Mouse (Mus musculus) gastrocnemius, postnatal 25 days (tissue): ENCODE measurements around the gene Gdi1. TPM values are rescaled to one million over a fixed set of nuclear protein-coding genes. Genes with fewer than 3 reads are reported as not detected.
"Not testable (repeated sequence)": the region's sequence is repeated elsewhere in the genome, so short reads cannot be mapped to it uniquely, and the experiment has no call there.

Source experiments
- DNase-seq: peaks from one replicate; pipeline ENCODE4 v3.0.0; 2022
- microRNA-seq, 2 experiments: library from miRNA; unstranded; fragments of <30 nt; microRNA quantifications; one replicate each; pipeline ENCODE4 v1.2.0; 2021; ENCODE audit warnings: borderline replicate concordance in 2 of 2
- total RNA-seq, 2 experiments: library from RNA; stranded (reverse); gene quantifications; 1 replicate in 1 of 2; 2 replicates in 1 of 2; pipeline ENCODE4 v1.2.3; 2021

The Gdi1 gene
- total RNA-seq, 2 experiments from 2014 or later, result 28.2 to 42.7 TPM

- no peak for DNase-seq
Observed at GRCm38 (mm10) chrX:74329215-74329671, 24.4 kb downstream of the Gdi1 start.

GRCm38 (mm10) chrX:74330166-74330930, 25.6 kb downstream of the Gdi1 start:
- no peak for DNase-seq

- no peak for DNase-seq
Observed at GRCm38 (mm10) chrX:74352645-74353466, 48.1 kb downstream of the Gdi1 start.

DNA sequence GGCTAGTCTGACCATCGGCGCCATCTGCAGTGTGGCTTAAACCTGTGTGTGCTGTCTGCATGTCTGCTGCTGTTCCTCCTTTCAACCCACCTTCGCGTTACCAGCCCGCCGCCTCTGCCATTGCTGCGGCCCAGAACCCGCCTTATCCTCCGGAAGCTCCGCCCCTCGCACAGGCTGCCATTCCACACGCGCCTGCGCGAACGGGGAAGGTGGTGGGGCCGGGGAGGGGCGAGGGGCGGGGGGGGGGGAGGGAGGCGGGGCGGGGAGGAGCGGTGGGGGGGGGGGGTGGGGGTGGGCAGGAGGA, 48.6 kb downstream of the Gdi1 start, which contains the start of gene Lage3:
TSS of gene Lage3 (minus strand) at position 152 of the 304 bp plus-strand sequence.
- peak; percentile 69 for DNase-seq

GRCm38 (mm10) chrX:74357069-74357468, 52.3 kb downstream of the Gdi1 start:
- DNase-seq, result not testable (repeated sequence)

DNA sequence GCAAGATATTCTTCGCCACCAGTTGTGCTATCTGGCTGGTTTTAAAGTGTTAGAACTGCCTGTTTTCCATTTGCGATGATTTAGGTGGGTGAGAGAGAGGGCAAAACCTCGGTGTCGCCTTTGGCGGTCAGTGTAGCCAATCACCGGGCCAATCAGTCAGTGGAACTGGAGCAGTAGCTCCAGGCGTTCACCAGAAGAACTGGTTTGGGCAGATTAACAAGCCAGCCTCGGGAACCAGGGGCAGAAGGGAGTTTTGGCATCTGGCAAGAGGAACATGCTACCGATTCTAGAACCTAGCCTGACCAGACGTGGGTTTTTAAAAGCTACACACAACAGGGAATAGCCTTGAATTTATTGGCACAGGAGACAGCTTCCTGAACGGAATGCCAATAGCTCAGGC, 54.4 kb downstream of the Gdi1 start:
- no peak for DNase-seq

Small RNA genes lying within 50 kb of the gene (microRNA-seq; reads per million reads assigned to microRNA genes)
- 0.74 to 1.6 reads per million in 2 experiments for gene Mir7091
- gene Mir7092, result 0 reads per million in 2 experiments

Other genes starting within 250 kb of the Gdi1 start
- gene Opn1mw, start 177.5 kb upstream of the Gdi1 start, total RNA-seq, result not detected
- 10 to 100 TPM; 21.1 to 23.1 TPM for gene Mecp2, start 169.6 kb upstream of the Gdi1 start, total RNA-seq
- not detected for gene Tex28, start 137.2 kb upstream of the Gdi1 start, total RNA-seq
- gene Tktl1, start 127.7 kb upstream of the Gdi1 start, total RNA-seq, result not detected
- 10 to 100 TPM; 47.7 to 64.7 TPM for gene Flna, start 55.2 kb upstream of the Gdi1 start, total RNA-seq
- gene Emd, start 50.3 kb upstream of the Gdi1 start, total RNA-seq, result 10 to 100 TPM; 20.1 to 20.3 TPM
- gene Rpl10, start 34.2 kb upstream of the Gdi1 start, total RNA-seq, result 100 to 1,000 TPM; 164 to 171 TPM
- 10 to 100 TPM; 40.4 to 43.5 TPM for gene Taz, start 23.1 kb upstream of the Gdi1 start, total RNA-seq
- gene Dnase1l1, start 22.7 kb upstream of the Gdi1 start, total RNA-seq, result 10 to 100 TPM; 90.3 to 95.9 TPM
- gene Atp6ap1, start 7.9 kb upstream of the Gdi1 start, total RNA-seq, result 10 to 100 TPM; 70.9 to 94.0 TPM
- gene Fam50a, start 8.0 kb downstream of the Gdi1 start, total RNA-seq, result 10 to 100 TPM; 20.5 to 22.5 TPM
- under 1 TPM; 0.46 to 0.94 TPM for gene Plxna3, start 24.1 kb downstream of the Gdi1 start, total RNA-seq
- 10 to 100 TPM; 32.2 to 36.5 TPM for gene Lage3, start 48.6 kb downstream of the Gdi1 start, total RNA-seq
- 10 to 100 TPM; 48.1 to 52.1 TPM for gene Ubl4a, start 68.2 kb downstream of the Gdi1 start, total RNA-seq
- gene Slc10a3, start 68.4 kb downstream of the Gdi1 start, total RNA-seq, result 1 to 10 TPM; 2.3 to 2.6 TPM
- gene Fam3a, start 88.3 kb downstream of the Gdi1 start, total RNA-seq, result 10 to 100 TPM; 10.9 to 11.5 TPM
- gene Ikbkg, start 88.3 kb downstream of the Gdi1 start, total RNA-seq, result 10 to 100 TPM; 19.5 to 23.8 TPM
- 1 to 10 TPM; 3.3 to 7.4 TPM for gene G6pdx, start 124.2 kb downstream of the Gdi1 start, total RNA-seq
- gene Gm6880, start 176.4 kb downstream of the Gdi1 start, total RNA-seq, result not detected